Mouse (Mus musculus) E14TG2a.4 (cell line): Measurements from ENCODE around the gene Wwc2.

ENCODE experiments used
- CTCF ChIP-seq: conservative IDR thresholded peaks from 2 replicates; pipeline ENCODE4 v1.5.1; 2014; ENCODE audit warnings: low read length
- NANOG ChIP-seq: IDR thresholded peaks from 2 replicates; pipeline ENCODE4 v1.6.1; 2014; ENCODE audit warnings: borderline replicate concordance, low read length, mixed read lengths
- POU5F1 ChIP-seq: IDR thresholded peaks from 2 replicates; pipeline ENCODE4 v1.6.1; 2014; ENCODE audit warnings: low read length, borderline replicate concordance

DNA sequence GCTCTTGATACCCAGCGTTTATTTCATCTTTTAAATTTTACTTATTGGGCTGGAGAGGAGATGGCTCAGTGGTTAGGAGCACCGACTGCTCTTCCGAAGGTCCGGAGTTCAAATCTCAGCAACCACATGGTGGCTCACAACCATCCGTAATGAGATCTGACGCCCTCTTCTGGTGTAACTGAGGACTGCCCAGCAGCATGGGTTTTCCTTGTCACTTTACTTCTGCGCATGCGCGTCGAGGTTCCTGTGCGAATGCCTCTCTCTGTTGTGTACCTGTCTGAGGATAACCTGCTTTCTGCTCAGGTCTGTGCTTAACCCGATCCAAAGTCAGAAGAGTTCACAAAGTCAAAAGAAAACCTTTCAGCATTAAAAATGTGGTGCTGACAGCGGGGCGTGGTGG, 20.3 kb upstream of the Wwc2 start:
- peak; percentile 33; the same call in 1 of the 2 replicates for TF ChIP-seq CTCF
- no peak for TF ChIP-seq NANOG
- TF ChIP-seq POU5F1, result no peak
